Mouse (Mus musculus): ENCODE measurements around the gene Tcf7l2. TPM values are rescaled to one million over a fixed set of nuclear protein-coding genes. Genes with fewer than 3 reads are reported as not detected.
A peak's percentile ranks its signal among the peaks of the same experiment; 100 is the strongest.

Gene Tcf7l2
- polyA plus RNA-seq, 1 experiment from 2014 or later: 166 TPM

DNA sequence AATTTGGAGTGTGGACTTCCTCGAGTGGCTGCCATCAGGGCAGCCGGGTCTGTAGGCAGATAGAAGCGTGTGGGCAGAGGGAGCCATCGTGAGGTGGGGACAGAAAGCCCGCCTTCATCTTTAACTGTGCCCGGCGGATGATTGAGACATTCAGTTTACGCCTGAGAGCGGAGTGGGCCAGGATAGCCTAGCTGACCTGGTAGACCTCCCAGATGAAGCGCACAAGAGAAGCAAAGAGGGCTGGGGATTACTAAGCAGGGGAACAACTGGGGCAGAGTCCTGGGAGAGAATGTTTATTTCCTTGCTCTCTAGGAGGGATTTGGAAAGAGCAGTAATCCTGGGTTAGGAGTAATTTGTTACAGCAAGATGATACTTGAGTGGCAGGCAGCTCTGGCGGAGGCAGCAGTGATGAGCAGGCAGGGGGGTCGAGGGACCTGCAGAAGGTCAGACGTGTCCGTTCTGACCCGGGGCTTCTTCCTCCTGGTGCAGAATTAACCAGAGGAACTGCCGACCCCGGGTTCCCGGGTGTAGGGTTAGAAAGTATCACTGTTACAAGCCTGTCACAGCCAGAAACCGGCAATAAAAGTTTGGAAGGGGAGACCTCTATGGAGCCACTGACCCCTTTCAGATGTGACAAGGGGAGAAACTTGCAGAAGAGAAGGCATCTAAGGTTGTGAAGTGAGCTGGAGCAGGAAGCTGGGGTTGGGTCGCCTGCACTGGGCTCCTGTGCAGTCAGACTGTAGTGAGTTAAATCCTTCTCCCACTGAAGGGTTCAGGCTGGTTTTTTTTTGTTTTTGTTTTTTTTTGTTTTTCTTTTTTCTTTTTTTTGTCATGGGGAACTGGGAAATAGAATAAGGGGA, 65.8 kb downstream of the Tcf7l2 start:
- Histone ChIP-seq H3K4me1 (peaks cover 88% of the 10 kb centered on the region), H3K4me3 (0 out of 2 replicates have a peak overlapping the region, but pooled peaks have one; percentile 15), H3K36me3 (peaks cover 32% of the 10 kb centered on the region), H3K27me3 (ENCODE audit: low read depth, poor library complexity, severe bottlenecking) (no peaks in the 10 kb centered on the region), H3K27ac (peak overlapping the region; percentile 67), H3K9me3 (replicated peaks) (no peaks in the 10 kb centered on the region)
- DNase-seq (ENCODE audit: low spot score): peak; percentile 39
- 16% methylated on average over 20 of the region's 20 CpGs for WGBS

- DNase-seq (ENCODE audit: low spot score): no peak
- H3K27ac ChIP-seq: 0 out of 2 replicates have a peak overlapping the region, but pooled peaks have one; percentile 11
- H3K4me1 ChIP-seq: peaks cover 90% of the 10 kb centered on the region
- no peaks in the 10 kb centered on the region for H3K9me3 ChIP-seq (replicated peaks)
- WGBS: 82% methylated on average over 2 of the region's 2 CpGs
- peaks cover 23% of the 10 kb centered on the region for H3K36me3 ChIP-seq
- H3K27me3 ChIP-seq (ENCODE audit: low read depth, poor library complexity, severe bottlenecking): no peaks in the 10 kb centered on the region
- H3K4me3 ChIP-seq: no peak overlapping the region
These were observed 66.7 kb downstream of the Tcf7l2 start for GRCm38 (mm10) chr19:55808304-55808703.

GRCm38 (mm10) chr19:55809539-55809938, 67.9 kb downstream of the Tcf7l2 start:
- H3K27ac ChIP-seq: peak overlapping the region; percentile 26; the same call in 1 of the 2 replicates
- H3K4me3 ChIP-seq: no peak overlapping the region
- H3K9me3 ChIP-seq (replicated peaks): no peaks in the 10 kb centered on the region
- no peak for DNase-seq (ENCODE audit: low spot score)
- H3K27me3 ChIP-seq (ENCODE audit: low read depth, poor library complexity, severe bottlenecking): no peaks in the 10 kb centered on the region
- peaks cover 17% of the 10 kb centered on the region for H3K36me3 ChIP-seq
- 82% methylated on average over 4 of the region's 4 CpGs for WGBS
- peaks cover 95% of the 10 kb centered on the region for H3K4me1 ChIP-seq

GRCm38 (mm10) chr19:55812236-55812635, 70.6 kb downstream of the Tcf7l2 start:
- Histone ChIP-seq H3K4me1 (peaks cover 96% of the 10 kb centered on the region), H3K9me3 (replicated peaks) (no peaks in the 10 kb centered on the region), H3K4me3 (no peak overlapping the region), H3K36me3 (peaks cover 12% of the 10 kb centered on the region), H3K27ac (no peak overlapping the region), H3K27me3 (ENCODE audit: low read depth, poor library complexity, severe bottlenecking) (no peaks in the 10 kb centered on the region)
- no peak for DNase-seq (ENCODE audit: low spot score)

- no peaks in the 10 kb centered on the region for H3K27me3 ChIP-seq (ENCODE audit: low read depth, poor library complexity, severe bottlenecking)
- peaks cover 78% of the 10 kb centered on the region for H3K4me1 ChIP-seq
- H3K9me3 ChIP-seq (replicated peaks): no peaks in the 10 kb centered on the region
- peaks cover 31% of the 10 kb centered on the region for H3K36me3 ChIP-seq
- WGBS: 18% methylated on average over 15 of the region's 15 CpGs
- H3K27ac ChIP-seq: peak overlapping the region; percentile 77
- peak overlapping the region; percentile 27 for H3K4me3 ChIP-seq
- peak; percentile 83 for DNase-seq (ENCODE audit: low spot score)
These were observed 73.6 kb downstream of the Tcf7l2 start for GRCm38 (mm10) chr19:55815010-55815790.

DNA sequence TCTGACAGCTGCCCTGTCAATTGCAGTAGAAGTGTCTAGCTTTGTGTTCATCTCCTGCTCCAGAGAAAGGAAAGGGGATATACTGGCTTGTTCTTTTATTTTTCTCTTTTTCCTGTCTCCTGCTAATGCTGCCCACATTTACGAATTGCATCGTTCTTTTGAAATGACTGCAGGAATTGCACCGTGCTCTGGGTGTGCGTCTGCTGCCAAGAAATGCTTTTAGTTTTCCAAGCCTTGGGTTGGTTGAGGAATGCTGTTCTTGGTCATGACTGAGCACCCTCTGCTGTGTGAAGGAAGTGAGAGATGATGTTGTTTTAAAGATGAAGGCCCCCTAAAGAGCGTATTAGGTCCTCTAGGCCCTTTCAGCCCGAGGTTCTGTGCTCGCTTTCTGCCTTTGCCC, 75.4 kb downstream of the Tcf7l2 start:
- no peak for DNase-seq (ENCODE audit: low spot score)
- no peaks in the 10 kb centered on the region for H3K9me3 ChIP-seq (replicated peaks)
- peak overlapping the region; percentile 0; the same call in 1 of the 2 replicates for H3K27ac ChIP-seq
- no peak overlapping the region for H3K4me3 ChIP-seq
- peaks cover 48% of the 10 kb centered on the region for H3K36me3 ChIP-seq
- H3K4me1 ChIP-seq: peaks cover 67% of the 10 kb centered on the region
- H3K27me3 ChIP-seq (ENCODE audit: low read depth, poor library complexity, severe bottlenecking): no peaks in the 10 kb centered on the region
- 91% methylated on average over 7 of the region's 7 CpGs for WGBS

DNA sequence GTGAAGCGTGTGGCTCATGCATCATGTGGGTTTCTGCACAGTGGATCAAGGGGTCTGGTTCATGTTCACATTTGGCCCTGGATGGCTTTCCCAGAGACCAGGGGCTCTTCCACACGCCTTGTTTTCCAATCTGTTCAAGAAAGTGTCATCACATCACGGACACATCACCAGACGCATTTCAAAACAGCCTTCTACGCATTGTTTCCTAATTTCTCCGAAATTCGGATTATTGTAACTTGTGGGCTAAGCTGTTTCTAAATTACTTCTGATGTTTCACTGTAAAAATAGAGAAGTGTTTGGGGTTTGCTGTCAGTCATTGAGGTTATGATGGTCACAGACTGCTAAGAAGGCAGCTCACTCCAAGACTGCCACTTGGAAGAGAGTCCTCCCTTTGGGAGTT, 78.6 kb downstream of the Tcf7l2 start:
- Histone ChIP-seq H3K4me3 (no peak overlapping the region), H3K4me1 (peaks cover 60% of the 10 kb centered on the region)

GRCm38 (mm10) chr19:55825001-55825827, 83.6 kb downstream of the Tcf7l2 start:
- no peak overlapping the region for H3K4me3 ChIP-seq
- peaks cover 70% of the 10 kb centered on the region for H3K4me1 ChIP-seq
- WGBS: 27% methylated on average over 8 of the region's 8 CpGs
- no peaks in the 10 kb centered on the region for H3K27me3 ChIP-seq (ENCODE audit: low read depth, poor library complexity, severe bottlenecking)
- H3K9me3 ChIP-seq (replicated peaks): no peaks in the 10 kb centered on the region
- H3K27ac ChIP-seq: peak overlapping the region; percentile 67
- H3K36me3 ChIP-seq: peaks cover 48% of the 10 kb centered on the region
- DNase-seq (ENCODE audit: low spot score): peak; percentile 38

More for the DNA sequence above, 78.6 kb downstream of the Tcf7l2 start:
- 92% methylated on average over 7 of the region's 7 CpGs for WGBS
- no peaks in the 10 kb centered on the region for H3K27me3 ChIP-seq (ENCODE audit: low read depth, poor library complexity, severe bottlenecking)
- DNase-seq (ENCODE audit: low spot score): no peak
- no peak overlapping the region for H3K27ac ChIP-seq
- H3K9me3 ChIP-seq (replicated peaks): no peaks in the 10 kb centered on the region
- peaks cover 52% of the 10 kb centered on the region for H3K36me3 ChIP-seq

DNA sequence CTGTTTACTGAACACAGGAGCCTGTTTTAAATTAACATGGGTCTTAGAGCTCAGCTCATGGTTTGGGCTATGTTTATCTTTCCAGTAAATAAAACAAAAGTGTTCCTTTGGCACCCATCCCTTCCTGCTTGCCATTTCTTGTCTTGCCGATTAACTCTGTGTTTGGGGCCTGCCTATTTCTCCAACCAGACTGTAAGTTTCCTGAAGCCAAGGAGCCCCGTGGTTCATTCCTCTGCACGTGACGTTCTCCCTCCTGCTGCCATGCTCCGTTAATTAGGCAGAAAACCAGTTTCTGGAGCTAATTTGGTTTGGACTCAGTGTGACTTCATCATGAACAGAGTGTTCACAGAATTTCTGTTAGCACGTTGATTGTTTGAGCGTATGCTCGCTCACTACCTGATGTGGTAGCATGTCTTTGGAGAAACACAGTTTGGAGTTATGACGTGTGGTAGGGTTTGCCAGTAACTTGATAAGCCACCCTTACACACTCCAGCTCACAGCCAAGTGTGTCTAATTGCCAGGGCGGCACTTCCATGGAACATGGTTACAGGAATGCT, 84.4 kb downstream of the Tcf7l2 start:
- Histone ChIP-seq H3K4me1 (peaks cover 78% of the 10 kb centered on the region), H3K27ac (peak overlapping the region; percentile 67), H3K36me3 (peaks cover 42% of the 10 kb centered on the region), H3K27me3 (ENCODE audit: low read depth, poor library complexity, severe bottlenecking) (no peaks in the 10 kb centered on the region), H3K4me3 (no peak overlapping the region), H3K9me3 (replicated peaks) (no peaks in the 10 kb centered on the region)
- DNase-seq (ENCODE audit: low spot score): peak; percentile 47
- 57% methylated on average over 10 of the region's 10 CpGs for WGBS

DNA sequence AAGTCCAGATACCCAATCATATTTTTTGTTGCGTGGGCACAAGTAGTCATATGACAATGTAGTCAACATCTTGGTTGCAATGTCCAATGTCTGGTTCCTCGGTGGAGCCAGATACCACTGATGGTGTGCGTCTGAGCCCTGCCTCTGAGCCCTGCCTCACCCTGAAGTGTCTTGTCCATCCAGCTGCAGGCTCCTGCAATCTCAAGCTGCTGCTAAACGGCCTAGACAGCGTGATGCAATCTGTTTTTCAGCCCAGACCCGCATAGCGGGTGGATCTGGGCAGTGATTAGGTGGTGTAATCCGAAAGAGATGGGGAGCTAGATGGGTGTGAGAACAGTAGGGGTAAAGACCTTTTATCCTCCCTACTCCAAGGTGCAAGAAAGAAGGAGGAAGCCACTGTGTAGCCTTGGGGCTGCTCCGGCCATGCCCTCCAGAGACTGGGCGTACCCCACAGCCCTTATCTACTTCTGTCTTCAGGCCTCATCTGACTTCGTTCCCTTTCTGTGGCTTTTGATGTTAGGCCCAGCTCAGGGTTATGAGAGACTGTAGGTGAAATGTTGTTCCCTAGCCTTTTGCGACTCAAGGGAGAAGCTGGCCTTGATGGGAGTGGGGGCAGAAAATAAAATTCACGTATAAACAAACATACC, 86.1 kb downstream of the Tcf7l2 start:
- Histone ChIP-seq H3K27ac (peak overlapping the region; percentile 54; the same call in 1 of the 2 replicates), H3K27me3 (ENCODE audit: low read depth, poor library complexity, severe bottlenecking) (no peaks in the 10 kb centered on the region), H3K4me1 (peaks cover 91% of the 10 kb centered on the region), H3K36me3 (peaks cover 31% of the 10 kb centered on the region), H3K9me3 (replicated peaks) (no peaks in the 10 kb centered on the region), H3K4me3 (no peak overlapping the region)
- no peak for DNase-seq (ENCODE audit: low spot score)
- 80% methylated on average over 13 of the region's 13 CpGs for WGBS

- Histone ChIP-seq H3K36me3 (peaks cover 55% of the 10 kb centered on the region), H3K9me3 (replicated peaks) (no peaks in the 10 kb centered on the region), H3K27me3 (ENCODE audit: low read depth, poor library complexity, severe bottlenecking) (no peaks in the 10 kb centered on the region), H3K4me1 (peaks cover 63% of the 10 kb centered on the region), H3K4me3 (no peak overlapping the region), H3K27ac (0 out of 2 replicates have a peak overlapping the region, but pooled peaks have one; percentile 10)
- no peak for DNase-seq (ENCODE audit: low spot score)
- 82% methylated on average over 9 of the region's 9 CpGs for WGBS
These were observed 89.4 kb downstream of the Tcf7l2 start for GRCm38 (mm10) chr19:55830976-55831559.

All from limb, embryonic 10.5 days (tissue).